Mouse (Mus musculus): ENCODE measurements around the gene Ankrd55. TPM values are rescaled to one million over a fixed set of nuclear protein-coding genes. Genes with fewer than 3 reads are reported as not detected.

Ankrd55 gene
- total and polyA plus RNA-seq, 2 experiments = 0.09 to 0.10 TPM

GRCm38 (mm10) chr13:112416410-112417162 is 128.3 kb downstream of the Ankrd55 start:
- Histone ChIP-seq H3K4me3 (ENCODE audit: insufficient read depth, low read depth, low read length) (no peak overlapping the region), H3K9ac (ENCODE audit: low read depth, low read length) (no peak overlapping the region), H3K36me3 (ENCODE audit: control insufficient read depth, insufficient read depth, low read length) (no peaks in the 10 kb centered on the region), H3K4me1 (ENCODE audit: control insufficient read depth, insufficient read depth, low read length) (peaks cover 1% of the 10 kb centered on the region; the same call in 1 of the 2 replicates), H3K27me3 (ENCODE audit: control insufficient read depth, insufficient read depth, low read length) (no peaks in the 10 kb centered on the region), H3K79me2 (ENCODE audit: control insufficient read depth, insufficient read depth, low read length) (no peaks in the 10 kb centered on the region), H3K27ac (replicated peaks; ENCODE audit: insufficient read depth, low read depth, low read length) (peak overlapping the region; percentile 44; the same call in 1 of the 2 replicates)
- DNase-seq (ENCODE audit: extremely low read depth, low read depth, low spot score) = no peak
- WGBS = 39% methylated on average over 8 of the region's 8 CpGs
- TF ChIP-seq POLR2A (IDR thresholded peaks at IDR 0.05; ENCODE audit: extremely low read depth, insufficient read depth, low read length) (no peak), CTCF (IDR thresholded peaks at IDR 0.05; ENCODE audit: low read depth, low read length) (no peak)

GRCm38 (mm10) chr13:112417163-112417523 is 128.9 kb downstream of the Ankrd55 start:
- peaks cover 1% of the 10 kb centered on the region; the same call in 1 of the 2 replicates for H3K4me1 ChIP-seq (ENCODE audit: control insufficient read depth, insufficient read depth, low read length)
- H3K27ac ChIP-seq (replicated peaks; ENCODE audit: insufficient read depth, low read depth, low read length) = peak overlapping the region; percentile 44; the same call in 1 of the 2 replicates
- H3K79me2 ChIP-seq (ENCODE audit: control insufficient read depth, insufficient read depth, low read length) = no peaks in the 10 kb centered on the region
- H3K9ac ChIP-seq (ENCODE audit: low read depth, low read length) = no peak overlapping the region
- TF ChIP-seq CTCF (IDR thresholded peaks at IDR 0.05; ENCODE audit: low read depth, low read length) (no peak), POLR2A (IDR thresholded peaks at IDR 0.05; ENCODE audit: extremely low read depth, insufficient read depth, low read length) (no peak)
- no peak overlapping the region for H3K4me3 ChIP-seq (ENCODE audit: insufficient read depth, low read depth, low read length)
- peak; percentile 21 for DNase-seq (ENCODE audit: extremely low read depth, low read depth, low spot score)
- WGBS = 61% methylated on average over 4 of the region's 4 CpGs
- no peaks in the 10 kb centered on the region for H3K27me3 ChIP-seq (ENCODE audit: control insufficient read depth, insufficient read depth, low read length)
- H3K36me3 ChIP-seq (ENCODE audit: control insufficient read depth, insufficient read depth, low read length) = no peaks in the 10 kb centered on the region

- peaks cover 1% of the 10 kb centered on the region; the same call in 1 of the 2 replicates for H3K4me1 ChIP-seq (ENCODE audit: control insufficient read depth, insufficient read depth, low read length)
- TF ChIP-seq CTCF (IDR thresholded peaks at IDR 0.05; ENCODE audit: low read depth, low read length) = no peak
- no peak overlapping the region for H3K4me3 ChIP-seq (ENCODE audit: insufficient read depth, low read depth, low read length)
- no peaks in the 10 kb centered on the region for H3K36me3 ChIP-seq (ENCODE audit: control insufficient read depth, insufficient read depth, low read length)
- DNase-seq (ENCODE audit: extremely low read depth, low read depth, low spot score) = no peak
- peak overlapping the region; percentile 49; the same call in 1 of the 2 replicates for H3K27ac ChIP-seq (replicated peaks; ENCODE audit: insufficient read depth, low read depth, low read length)
- no peak overlapping the region for H3K9ac ChIP-seq (ENCODE audit: low read depth, low read length)
- WGBS = 80% methylated on average over 2 of the region's 2 CpGs
- no peaks in the 10 kb centered on the region for H3K79me2 ChIP-seq (ENCODE audit: control insufficient read depth, insufficient read depth, low read length)
- H3K27me3 ChIP-seq (ENCODE audit: control insufficient read depth, insufficient read depth, low read length) = no peaks in the 10 kb centered on the region
Observed at GRCm38 (mm10) chr13:112417861-112418423, 129.7 kb downstream of the Ankrd55 start.

GRCm38 (mm10) chr13:112418595-112418994 is 130.3 kb downstream of the Ankrd55 start:
- no peaks in the 10 kb centered on the region for H3K36me3 ChIP-seq (ENCODE audit: control insufficient read depth, insufficient read depth, low read length)
- WGBS = 90% methylated on average over 4 of the region's 4 CpGs

GRCm38 (mm10) chr13:112424212-112424611 is 136.0 kb downstream of the Ankrd55 start:
- WGBS = 84% methylated on average over 2 of the region's 2 CpGs
- Histone ChIP-seq H3K4me1 (ENCODE audit: control insufficient read depth, insufficient read depth, low read length) (no peaks in the 10 kb centered on the region), H3K4me3 (ENCODE audit: insufficient read depth, low read depth, low read length) (no peak overlapping the region), H3K9ac (ENCODE audit: low read depth, low read length) (no peak overlapping the region), H3K79me2 (ENCODE audit: control insufficient read depth, insufficient read depth, low read length) (no peaks in the 10 kb centered on the region), H3K27ac (replicated peaks; ENCODE audit: insufficient read depth, low read depth, low read length) (no peak overlapping the region), H3K36me3 (ENCODE audit: control insufficient read depth, insufficient read depth, low read length) (no peaks in the 10 kb centered on the region), H3K27me3 (ENCODE audit: control insufficient read depth, insufficient read depth, low read length) (no peaks in the 10 kb centered on the region)
- no peak for TF ChIP-seq POLR2A (IDR thresholded peaks at IDR 0.05; ENCODE audit: extremely low read depth, insufficient read depth, low read length)
- TF ChIP-seq CTCF (IDR thresholded peaks at IDR 0.05; ENCODE audit: low read depth, low read length) = no peak
- DNase-seq (ENCODE audit: extremely low read depth, low read depth, low spot score) = no peak

More at GRCm38 (mm10) chr13:112418595-112418994, 130.3 kb downstream of the Ankrd55 start:
- Histone ChIP-seq H3K4me3 (ENCODE audit: insufficient read depth, low read depth, low read length) (no peak overlapping the region), H3K9ac (ENCODE audit: low read depth, low read length) (no peak overlapping the region), H3K27ac (replicated peaks; ENCODE audit: insufficient read depth, low read depth, low read length) (peak overlapping the region; percentile 49; the same call in 1 of the 2 replicates), H3K27me3 (ENCODE audit: control insufficient read depth, insufficient read depth, low read length) (no peaks in the 10 kb centered on the region), H3K4me1 (ENCODE audit: control insufficient read depth, insufficient read depth, low read length) (peaks cover 1% of the 10 kb centered on the region; the same call in 1 of the 2 replicates), H3K79me2 (ENCODE audit: control insufficient read depth, insufficient read depth, low read length) (no peaks in the 10 kb centered on the region)
- no peak for DNase-seq (ENCODE audit: extremely low read depth, low read depth, low spot score)
- TF ChIP-seq POLR2A (IDR thresholded peaks at IDR 0.05; ENCODE audit: extremely low read depth, insufficient read depth, low read length) = no peak
- TF ChIP-seq CTCF (IDR thresholded peaks at IDR 0.05; ENCODE audit: low read depth, low read length) = no peak

- no peak overlapping the region for H3K9ac ChIP-seq (ENCODE audit: low read depth, low read length)
- H3K79me2 ChIP-seq (ENCODE audit: control insufficient read depth, insufficient read depth, low read length) = no peaks in the 10 kb centered on the region
- H3K4me3 ChIP-seq (ENCODE audit: insufficient read depth, low read depth, low read length) = no peak overlapping the region
- no peak for TF ChIP-seq CTCF (IDR thresholded peaks at IDR 0.05; ENCODE audit: low read depth, low read length)
- TF ChIP-seq POLR2A (IDR thresholded peaks at IDR 0.05; ENCODE audit: extremely low read depth, insufficient read depth, low read length) = no peak
- no peaks in the 10 kb centered on the region for H3K36me3 ChIP-seq (ENCODE audit: control insufficient read depth, insufficient read depth, low read length)
- H3K27me3 ChIP-seq (ENCODE audit: control insufficient read depth, insufficient read depth, low read length) = no peaks in the 10 kb centered on the region
- DNase-seq (ENCODE audit: extremely low read depth, low read depth, low spot score) = no peak
- 80% methylated on average over 7 of the region's 7 CpGs for WGBS
- peaks cover 2% of the 10 kb centered on the region; the same call in 1 of the 2 replicates for H3K4me1 ChIP-seq (ENCODE audit: control insufficient read depth, insufficient read depth, low read length)
- no peak overlapping the region for H3K27ac ChIP-seq (replicated peaks; ENCODE audit: insufficient read depth, low read depth, low read length)
Observed at GRCm38 (mm10) chr13:112424635-112425034, 136.4 kb downstream of the Ankrd55 start.
